Mouse (Mus musculus): Measurements from ENCODE around the gene Tchh. TPM values are rescaled to one million over a fixed set of nuclear protein-coding genes. Genes with fewer than 3 reads are reported as not detected.
A peak's percentile ranks its signal among the peaks of the same experiment; 100 is the strongest.
"Not testable (repeated sequence)": the region's sequence is repeated elsewhere in the genome, so short reads cannot be mapped to it uniquely, and the experiment has no call there.

Tchh gene
- polyA plus RNA-seq, 1 experiment from 2014 or later: 1.4 TPM

DNA sequence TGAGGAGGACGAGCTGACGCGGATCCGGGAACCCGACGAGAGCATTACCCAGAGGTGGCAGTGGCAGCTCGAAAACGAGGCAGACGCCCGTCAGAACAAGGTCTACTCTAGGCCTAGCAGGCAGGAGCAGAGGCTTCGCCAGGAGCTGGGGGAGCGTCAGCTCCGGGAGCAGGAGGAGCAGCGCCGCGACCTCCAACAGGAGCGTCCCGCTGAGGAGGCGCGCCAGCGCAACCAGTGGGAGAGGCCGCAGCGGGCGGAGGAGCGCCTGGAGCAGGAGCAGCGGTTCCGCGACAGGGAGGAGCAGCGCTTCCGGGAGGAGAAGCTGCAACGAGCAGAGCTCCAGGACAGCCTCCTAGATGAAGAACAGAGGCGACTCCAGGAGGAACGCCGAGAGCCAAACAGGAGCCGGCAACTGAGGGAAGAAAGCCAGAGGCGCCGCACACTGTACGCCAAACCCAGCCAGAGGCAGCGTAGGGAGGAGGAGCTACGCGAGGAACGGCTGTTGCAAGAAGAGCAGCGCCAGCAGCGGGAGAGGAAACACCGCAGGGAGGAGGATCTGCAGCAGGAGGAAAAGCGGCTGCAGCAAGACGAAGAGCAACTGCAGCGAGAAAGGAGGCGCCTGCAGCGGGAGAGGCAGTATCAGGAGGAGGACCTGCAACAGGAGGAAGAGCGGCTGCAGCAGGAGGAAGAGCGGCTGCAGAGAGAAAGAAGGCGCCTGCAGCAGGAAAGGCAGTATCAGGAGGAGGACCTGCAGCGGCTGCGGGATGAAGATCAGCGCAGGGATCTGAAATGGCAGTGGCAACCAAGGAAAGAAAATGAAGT is 2.4 kb downstream of the Tchh start:
- Histone ChIP-seq H3K9me3 (ENCODE audit: low read depth, low read length) (no peaks in the 10 kb centered on the region), H3K4me2 (peak overlapping the region; percentile 87), H3K9ac (peak overlapping the region; percentile 41), H3K4me1 (ENCODE audit: insufficient read depth) (no peaks in the 10 kb centered on the region; the same call in none of the 2 replicates), H3K4me3 (ENCODE audit: low read depth, low read length) (peak overlapping the region; percentile 49), H3K36me3 (ENCODE audit: insufficient read depth) (no peaks in the 10 kb centered on the region), H3K27ac (ENCODE audit: low read depth) (peak overlapping the region; percentile 8; the same call in 1 of the 2 replicates), H3K27me3 (ENCODE audit: insufficient read depth, low read length) (peaks cover 34% of the 10 kb centered on the region)
- WGBS: under 1% methylated on average over 56 of the region's 56 CpGs
- DNase-seq: peak; percentile 88
- TF ChIP-seq CTCF (IDR thresholded peaks at IDR 0.05; ENCODE audit: low read depth): no peak
- ATAC-seq (ENCODE audit: insufficient read depth): peak; percentile 85

DNA sequence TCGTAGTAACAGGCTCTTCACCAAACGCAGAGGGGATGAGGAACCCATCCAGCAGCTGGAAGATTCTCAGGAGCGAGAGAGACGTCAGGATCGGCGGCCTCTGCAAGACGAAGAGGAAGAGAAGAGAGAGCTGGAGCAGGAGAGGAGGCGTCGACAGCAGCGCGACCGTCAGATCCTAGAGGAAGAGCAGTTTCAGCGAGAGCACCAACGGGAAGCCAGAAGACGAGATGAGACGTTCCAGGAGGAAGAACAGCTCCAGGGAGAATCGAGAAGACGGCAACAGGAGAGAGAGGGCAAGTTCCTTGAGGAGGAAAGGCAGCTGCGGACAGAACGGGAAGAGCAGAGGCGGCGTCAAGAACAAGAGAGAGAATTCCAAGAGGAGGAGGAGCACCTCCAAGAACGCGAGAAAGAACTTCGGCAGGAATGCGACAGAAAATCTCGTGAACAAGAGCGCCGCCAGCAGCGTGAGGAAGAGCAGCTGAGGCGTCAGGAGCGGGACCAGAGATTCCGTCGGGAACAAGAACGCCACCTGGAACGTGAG is 3.1 kb downstream of the Tchh start:
- TF ChIP-seq CTCF (IDR thresholded peaks at IDR 0.05; ENCODE audit: low read depth): no peak
- Histone ChIP-seq H3K27ac (ENCODE audit: low read depth) (no peak overlapping the region), H3K4me2 (peak overlapping the region; percentile 87), H3K4me1 (ENCODE audit: insufficient read depth) (no peaks in the 10 kb centered on the region; the same call in none of the 2 replicates), H3K9me3 (ENCODE audit: low read depth, low read length) (no peaks in the 10 kb centered on the region), H3K9ac (peak overlapping the region; percentile 41; the same call in 1 of the 2 replicates), H3K27me3 (ENCODE audit: insufficient read depth, low read length) (peaks cover 34% of the 10 kb centered on the region), H3K36me3 (ENCODE audit: insufficient read depth) (no peaks in the 10 kb centered on the region), H3K4me3 (ENCODE audit: low read depth, low read length) (peak overlapping the region; percentile 49)
- under 1% methylated on average over 36 of the region's 36 CpGs for WGBS
- ATAC-seq (ENCODE audit: insufficient read depth) (0 out of 2 replicates have a peak, but pooled peaks have one; percentile 16), DNase-seq (peak; percentile 68)

DNA sequence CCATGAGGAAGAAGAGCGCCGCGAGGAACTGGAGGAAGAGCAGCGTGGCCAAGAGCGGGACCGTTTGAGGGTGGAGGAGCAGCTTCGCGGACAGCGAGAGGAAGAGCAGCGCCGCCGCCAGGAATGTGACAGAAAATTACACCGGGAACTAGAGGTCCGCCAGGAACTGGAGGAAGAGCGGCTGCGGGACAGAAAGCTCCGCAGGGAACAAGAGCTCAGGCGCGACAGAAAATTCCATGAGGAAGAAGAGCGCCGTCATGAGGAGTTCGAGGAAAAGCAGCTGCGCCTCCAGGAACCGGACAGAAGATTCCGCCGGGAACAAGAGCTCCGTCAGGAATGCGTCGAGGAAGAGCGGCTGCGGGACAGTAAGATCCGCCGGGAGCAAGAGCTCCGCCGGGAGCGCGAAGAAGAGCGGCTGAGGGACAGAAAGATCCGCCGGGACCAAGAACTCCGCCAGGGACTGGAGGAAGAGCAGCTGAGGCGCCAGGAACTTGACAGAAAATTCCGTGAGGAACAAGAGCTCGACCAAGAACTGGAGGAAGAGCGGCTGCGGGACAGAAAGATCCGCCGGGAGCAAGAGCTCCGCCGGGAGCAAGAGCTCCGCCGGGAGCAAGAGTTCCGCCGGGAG is 4.1 kb downstream of the Tchh start:
- DNase-seq (peak; percentile 75), ATAC-seq (ENCODE audit: insufficient read depth) (no peak)
- H3K27me3 ChIP-seq (ENCODE audit: insufficient read depth, low read length): peaks cover 31% of the 10 kb centered on the region
- H3K9ac ChIP-seq: peak overlapping the region; percentile 46
- H3K9me3 ChIP-seq (ENCODE audit: low read depth, low read length): no peaks in the 10 kb centered on the region
- H3K4me3 ChIP-seq (ENCODE audit: low read depth, low read length): peak overlapping the region; percentile 49
- H3K27ac ChIP-seq (ENCODE audit: low read depth): no peak overlapping the region
- TF ChIP-seq CTCF (IDR thresholded peaks at IDR 0.05; ENCODE audit: low read depth): peak; percentile 23
- WGBS: under 1% methylated on average over 54 of the region's 54 CpGs
- no peaks in the 10 kb centered on the region; the same call in none of the 2 replicates for H3K4me1 ChIP-seq (ENCODE audit: insufficient read depth)
- no peaks in the 10 kb centered on the region for H3K36me3 ChIP-seq (ENCODE audit: insufficient read depth)
- peak overlapping the region; percentile 87 for H3K4me2 ChIP-seq

DNA sequence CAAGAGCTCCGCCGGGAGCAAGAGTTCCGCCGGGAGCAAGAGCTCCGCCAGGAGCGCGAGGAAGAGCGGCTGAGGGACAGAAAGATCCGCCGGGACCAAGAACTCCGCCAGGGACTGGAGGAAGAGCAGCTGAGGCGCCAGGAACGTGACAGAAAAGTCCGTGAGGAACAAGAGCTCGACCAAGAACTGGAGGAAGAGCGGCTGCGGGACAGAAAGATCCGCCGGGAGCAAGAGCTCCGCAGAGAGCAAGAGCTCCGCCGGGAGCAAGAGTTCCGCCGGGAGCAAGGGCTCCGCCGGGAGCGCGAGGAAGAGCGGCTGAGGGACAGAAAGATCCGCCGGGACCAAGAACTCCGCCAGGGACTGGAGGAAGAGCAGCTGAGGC is 4.6 kb downstream of the Tchh start:
- peak overlapping the region; percentile 49 for H3K4me3 ChIP-seq (ENCODE audit: low read depth, low read length)
- H3K4me2 ChIP-seq: peak overlapping the region; percentile 87
- H3K9ac ChIP-seq: peak overlapping the region; percentile 38
- H3K4me1 ChIP-seq (ENCODE audit: insufficient read depth); H3K9me3 ChIP-seq (ENCODE audit: low read depth, low read length); ATAC-seq (ENCODE audit: insufficient read depth); H3K36me3 ChIP-seq (ENCODE audit: insufficient read depth): not testable (repeated sequence)
- 0 out of 2 replicates have a peak overlapping the region, but pooled peaks have one; percentile 24 for H3K27ac ChIP-seq (ENCODE audit: low read depth)
- H3K27me3 ChIP-seq (ENCODE audit: insufficient read depth, low read length): peaks cover 31% of the 10 kb centered on the region
- WGBS: under 1% methylated on average over 32 of the region's 32 CpGs
- DNase-seq: peak; percentile 61

DNA sequence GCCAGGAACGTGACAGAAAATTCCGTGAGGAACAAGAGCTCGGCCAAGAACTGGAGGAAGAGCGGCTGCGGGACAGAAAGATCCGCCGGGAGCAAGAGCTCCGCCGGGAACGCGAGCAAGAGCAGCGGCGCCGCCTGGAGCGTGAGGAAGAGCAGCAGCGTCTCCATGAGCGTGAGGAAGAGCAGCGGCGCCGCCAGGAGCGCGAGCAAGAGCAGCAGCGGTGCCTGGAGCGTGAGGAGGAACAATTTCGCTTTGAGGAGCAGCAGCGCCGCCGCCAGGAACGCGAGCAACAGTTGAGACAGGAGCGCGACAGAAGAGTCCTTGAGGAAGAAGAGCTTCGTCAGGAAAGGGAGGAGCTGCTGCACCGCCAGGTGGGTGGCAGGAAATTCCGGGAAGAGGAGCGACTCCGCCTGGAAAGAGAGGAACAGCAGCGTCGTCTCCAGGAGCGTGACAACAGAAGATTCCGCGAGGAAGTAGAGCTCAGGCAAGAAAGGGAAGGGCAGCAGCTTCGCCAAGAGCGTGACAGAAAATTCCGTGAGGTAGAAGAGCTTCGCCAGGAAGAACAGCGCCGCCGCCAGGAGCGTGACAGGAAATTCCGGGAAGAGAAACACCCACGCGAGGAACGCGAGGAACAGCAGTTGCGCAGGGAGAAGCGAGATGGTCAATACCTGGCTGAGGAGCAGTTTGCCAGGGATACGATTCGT is 5.2 kb downstream of the Tchh start:
- peak; percentile 85 for DNase-seq
- Histone ChIP-seq H3K27ac (ENCODE audit: low read depth) (0 out of 2 replicates have a peak overlapping the region, but pooled peaks have one; percentile 24), H3K4me2 (peak overlapping the region; percentile 87), H3K9me3 (ENCODE audit: low read depth, low read length) (no peaks in the 10 kb centered on the region), H3K27me3 (ENCODE audit: insufficient read depth, low read length) (peaks cover 29% of the 10 kb centered on the region), H3K36me3 (ENCODE audit: insufficient read depth) (no peaks in the 10 kb centered on the region), H3K9ac (peak overlapping the region; percentile 38), H3K4me1 (ENCODE audit: insufficient read depth) (no peaks in the 10 kb centered on the region; the same call in none of the 2 replicates), H3K4me3 (ENCODE audit: low read depth, low read length) (peak overlapping the region; percentile 49)
- WGBS: under 1% methylated on average over 59 of the region's 59 CpGs
- TF ChIP-seq CTCF (IDR thresholded peaks at IDR 0.05; ENCODE audit: low read depth): peak; percentile 48
- peak; percentile 59 for ATAC-seq (ENCODE audit: insufficient read depth)

DNA sequence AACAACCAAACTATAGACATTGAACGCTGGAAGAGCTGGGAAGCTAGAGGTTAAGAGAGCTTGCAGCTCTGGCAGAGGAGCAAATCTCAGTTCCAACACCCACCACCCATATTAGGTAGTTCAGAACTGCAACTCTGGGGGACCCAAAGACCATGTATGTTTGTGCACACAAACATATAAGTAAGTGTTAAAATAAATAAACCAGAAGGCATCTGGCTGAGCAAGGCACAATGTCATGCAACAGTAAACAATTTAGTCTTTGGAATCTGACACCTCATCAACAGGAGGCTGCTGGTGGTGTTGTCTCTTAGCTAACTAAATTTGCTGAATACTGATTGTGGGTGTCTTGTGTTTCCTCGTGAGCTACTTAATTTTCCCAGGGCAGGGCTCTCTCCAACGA is 24.4 kb downstream of the Tchh start:
- Histone ChIP-seq H3K36me3 (ENCODE audit: insufficient read depth) (no peaks in the 10 kb centered on the region), H3K4me2 (no peak overlapping the region), H3K27me3 (ENCODE audit: insufficient read depth, low read length) (no peaks in the 10 kb centered on the region), H3K9me3 (ENCODE audit: low read depth, low read length) (no peaks in the 10 kb centered on the region), H3K9ac (no peak overlapping the region), H3K4me3 (ENCODE audit: low read depth, low read length) (no peak overlapping the region), H3K4me1 (ENCODE audit: insufficient read depth) (no peaks in the 10 kb centered on the region), H3K27ac (ENCODE audit: low read depth) (no peak overlapping the region)
- ATAC-seq (ENCODE audit: insufficient read depth): peak; percentile 87
- WGBS: 43% methylated on average over 3 of the region's 3 CpGs
- no peak for TF ChIP-seq CTCF (IDR thresholded peaks at IDR 0.05; ENCODE audit: low read depth)
- peak; percentile 73 for DNase-seq

Data from lung, embryonic 14.5 days (tissue).